Mouse (Mus musculus) frontal cortex, postnatal 25 days (tissue): Measurements from ENCODE around the gene Ckm.
A peak's percentile ranks its signal among the peaks of the same experiment; 100 is the strongest.

ENCODE experiments used
- DNase-seq, 2 experiments: peaks; one replicate each; pipeline ENCODE4 v3.0.0; 2022; ENCODE audit warnings: low spot score in 2 of 2

Ckm gene

GRCm38 (mm10) chr7:19404476-19404875, at the start of gene Ckm:
Gene Ckm, plus strand, starts transcription at chr7:19404776.
- no peak for DNase-seq

DNA sequence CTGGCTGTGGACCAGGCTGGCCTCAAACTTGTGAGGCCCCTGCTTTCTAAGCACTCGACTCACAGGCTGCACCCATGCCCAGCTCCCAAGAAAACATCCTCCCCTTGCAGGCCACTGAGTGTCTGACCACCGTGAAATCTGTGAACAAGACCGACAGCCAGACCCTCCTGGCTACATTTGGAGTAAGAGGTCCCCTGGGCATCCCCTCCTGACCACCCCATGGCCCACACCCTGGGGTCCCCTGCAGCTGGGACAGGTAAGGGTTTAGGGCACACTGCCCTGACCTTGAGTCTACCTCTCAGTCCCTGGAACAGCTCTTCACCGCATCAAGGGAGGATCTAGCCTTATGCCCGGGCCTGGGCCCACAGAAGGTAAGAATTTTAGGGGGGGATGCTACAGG, 49.6 kb upstream of the Ckm start:
- DNase-seq, result no peak

DNA sequence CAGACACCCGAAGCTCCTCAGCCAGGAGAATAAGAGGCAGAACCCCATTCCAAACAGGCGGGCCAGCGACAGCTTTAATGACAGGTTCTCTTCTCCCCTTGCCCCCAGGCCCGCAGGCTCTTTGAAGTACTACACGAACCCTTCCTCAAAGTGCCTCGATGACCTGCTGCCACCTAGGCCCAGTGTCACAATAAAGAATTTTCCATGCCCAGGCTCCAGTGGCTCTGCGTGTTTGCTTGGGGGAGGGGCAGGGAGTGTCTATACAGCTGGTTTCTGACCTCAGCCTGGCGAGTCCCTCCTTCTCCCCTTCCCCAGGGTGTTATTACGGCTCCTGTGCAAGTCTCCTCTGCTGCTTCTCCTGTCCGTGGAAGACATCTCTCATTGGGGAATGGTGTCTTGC, 48.3 kb upstream of the Ckm start:
- no peak for DNase-seq

DNA sequence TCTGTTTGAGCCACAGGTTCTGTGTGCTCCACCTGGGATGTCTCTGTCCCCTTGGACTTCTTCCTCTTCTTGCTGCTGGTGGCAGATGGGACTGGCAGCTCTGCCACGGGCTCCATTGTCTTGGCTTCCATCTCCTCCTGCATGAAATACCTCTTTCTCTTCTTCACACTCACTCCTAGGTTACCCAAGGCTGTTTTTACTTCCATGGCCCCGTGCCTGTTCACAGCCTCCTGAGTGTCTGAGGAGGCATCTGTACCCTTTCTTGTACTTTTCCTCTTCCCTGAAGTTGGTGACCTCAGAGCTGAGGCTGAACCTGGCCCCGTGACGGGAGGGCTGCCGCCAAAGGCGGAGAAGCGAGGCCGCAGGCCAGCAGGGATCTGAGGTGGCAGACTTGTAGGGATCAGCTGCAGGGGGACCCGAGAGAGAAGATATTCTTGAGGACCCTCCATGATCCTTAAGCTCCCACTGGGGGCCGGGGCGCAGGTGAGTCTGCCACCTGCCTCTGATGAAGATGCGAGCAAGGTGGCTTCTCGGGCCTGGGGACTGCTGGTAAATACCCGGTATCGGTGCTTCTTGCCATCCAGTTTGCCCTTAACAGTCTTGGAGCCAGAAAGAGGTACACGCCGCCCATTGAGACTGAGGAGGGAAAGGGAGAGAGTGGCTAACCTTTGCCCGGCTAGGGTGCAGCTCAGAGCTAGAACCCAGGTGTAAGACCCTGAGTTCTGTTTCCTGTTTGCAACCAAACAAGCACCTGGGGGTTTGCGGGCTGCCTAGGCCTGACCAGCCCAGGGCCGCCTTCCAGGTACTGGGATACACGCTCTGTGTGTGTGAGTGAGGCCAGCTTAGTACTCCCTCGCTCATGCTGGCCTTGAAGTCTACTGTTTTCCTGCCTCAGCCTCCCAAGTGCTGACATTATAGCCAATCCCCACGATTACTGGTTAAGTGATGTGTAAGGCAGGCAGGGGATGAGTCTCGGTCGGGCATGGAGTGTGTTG, 46.9 kb upstream of the Ckm start:
- no peak for DNase-seq

DNA sequence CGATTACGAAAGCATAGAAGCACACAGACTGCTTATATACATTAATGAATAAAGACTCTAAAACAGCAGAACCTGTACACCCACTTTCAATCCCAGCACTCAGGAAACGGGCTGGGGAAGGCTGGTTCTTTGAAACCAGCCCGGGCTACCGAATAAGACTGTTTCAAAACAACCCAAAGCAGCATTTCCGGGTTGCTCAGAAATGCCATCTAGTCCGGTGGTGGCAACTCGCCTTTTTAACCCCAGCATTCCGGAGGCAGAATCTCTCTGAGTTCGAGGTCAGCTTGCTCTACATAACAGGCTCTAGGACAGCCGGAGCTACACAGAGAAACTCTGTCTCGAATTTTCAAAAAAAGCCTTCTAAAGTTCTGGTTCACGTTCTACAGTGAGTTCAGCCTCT, 45.9 kb upstream of the Ckm start:
- no peak for DNase-seq

DNA sequence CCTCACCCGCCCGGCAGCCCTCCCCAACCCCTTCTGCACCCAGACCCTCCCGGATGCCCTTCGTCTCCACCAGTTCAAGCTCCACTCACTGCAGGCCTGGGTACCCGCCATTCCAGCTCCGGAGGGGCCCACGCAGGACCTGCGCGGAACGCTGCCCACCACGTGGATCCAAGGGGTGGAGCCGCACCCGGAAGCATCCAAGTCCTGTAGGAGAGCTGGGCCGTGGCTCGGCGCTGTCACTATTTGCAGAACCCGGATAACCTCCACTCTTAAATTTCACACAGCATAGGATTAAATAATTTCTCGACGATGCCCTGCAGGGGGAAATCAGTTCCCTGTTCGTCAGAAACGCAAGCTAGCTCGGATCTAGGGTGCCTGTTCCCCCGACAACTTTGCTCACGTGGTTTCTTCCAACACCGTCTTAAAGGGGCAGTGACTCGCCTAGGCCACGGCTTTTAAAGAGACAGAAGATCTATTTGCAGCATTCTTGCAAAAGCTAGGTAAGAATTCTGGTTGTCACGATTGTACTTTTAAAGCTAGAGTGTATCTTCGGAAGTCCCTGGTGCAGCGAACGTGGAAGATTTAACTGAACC, 45.2 kb upstream of the Ckm start, which contains the start of the genes Cd3eap and Ppp1r13l:
Gene Cd3eap (minus strand): TSS at position 185 of the 593 bp plus-strand sequence.
Gene Ppp1r13l (plus strand): TSS at position 451 of the 593 bp plus-strand sequence.
- DNase-seq, result peak; percentile 83 to 84

GRCm38 (mm10) chr7:19359892-19360641, 44.5 kb upstream of the Ckm start:
- DNase-seq, result peak; percentile 48 to 52

GRCm38 (mm10) chr7:19360944-19361343, 43.6 kb upstream of the Ckm start:
- DNase-seq, result peak; percentile 76 to 80

DNA sequence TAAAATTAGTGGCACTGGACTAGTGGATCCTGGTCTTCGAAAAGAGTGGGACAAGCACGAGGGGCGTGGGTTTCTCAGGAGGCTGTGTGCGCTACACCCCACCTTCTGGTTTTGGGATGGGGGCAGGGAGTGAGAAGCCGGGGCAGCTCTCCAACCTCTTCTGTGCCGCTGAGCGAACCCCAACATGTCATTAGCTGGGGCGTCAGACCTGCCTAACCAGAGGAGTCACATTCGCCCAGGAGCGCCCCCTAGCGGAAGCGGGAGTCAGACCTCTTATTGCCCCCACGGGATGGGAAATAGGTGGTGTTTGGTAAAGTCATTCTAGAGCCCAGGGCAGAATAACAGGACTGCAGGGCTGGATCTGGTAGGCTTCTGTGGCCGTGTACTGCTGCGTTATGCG, 42.9 kb upstream of the Ckm start:
- peak; percentile 39 to 60 for DNase-seq

DNA sequence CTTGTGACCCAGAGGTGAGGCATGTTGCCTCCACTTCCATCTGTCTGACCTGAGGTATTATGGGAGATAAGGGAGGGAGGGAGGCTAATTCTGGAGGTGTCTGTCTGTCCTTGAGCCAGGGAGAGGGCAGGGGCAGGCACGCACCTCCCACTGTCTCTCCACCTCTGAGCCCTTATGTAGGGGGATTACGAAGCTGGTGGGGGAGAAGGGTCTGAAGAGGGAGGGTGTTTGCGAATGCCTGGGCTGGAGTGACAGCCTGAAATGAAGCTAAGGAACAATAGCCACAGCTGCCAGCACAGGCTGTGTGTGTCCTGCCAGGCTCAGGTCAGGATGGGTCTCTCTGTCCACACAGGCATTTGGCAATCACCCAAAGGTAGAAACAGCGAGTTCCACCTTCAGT, 42.3 kb upstream of the Ckm start:
- no peak for DNase-seq

DNA sequence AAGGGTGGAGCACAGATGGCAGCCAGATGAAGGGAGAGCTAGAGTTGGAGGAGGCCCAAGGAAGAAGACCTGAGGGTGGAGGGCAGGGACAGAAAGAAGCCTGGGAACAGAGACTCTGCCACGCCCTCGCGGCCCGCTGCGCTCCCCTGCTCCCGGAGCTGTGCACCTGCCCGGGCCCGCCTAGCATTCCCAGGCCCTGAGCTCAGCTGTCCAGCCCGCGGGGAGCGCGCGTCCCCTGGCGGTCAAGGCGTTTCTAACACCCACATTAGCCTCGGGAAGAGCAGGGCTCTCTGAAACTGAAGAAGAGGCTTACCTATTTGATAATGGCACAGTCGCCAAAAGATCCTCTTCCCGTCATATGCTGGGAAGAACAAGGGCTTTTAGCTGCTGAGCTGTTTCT, 40.7 kb upstream of the Ckm start:
- DNase-seq, result peak; percentile 43 to 48

- DNase-seq, result no peak
Observed at GRCm38 (mm10) chr7:19365376-19365775, 39.2 kb upstream of the Ckm start.

GRCm38 (mm10) chr7:19368380-19368779, 36.2 kb upstream of the Ckm start:
- no peak for DNase-seq

DNA sequence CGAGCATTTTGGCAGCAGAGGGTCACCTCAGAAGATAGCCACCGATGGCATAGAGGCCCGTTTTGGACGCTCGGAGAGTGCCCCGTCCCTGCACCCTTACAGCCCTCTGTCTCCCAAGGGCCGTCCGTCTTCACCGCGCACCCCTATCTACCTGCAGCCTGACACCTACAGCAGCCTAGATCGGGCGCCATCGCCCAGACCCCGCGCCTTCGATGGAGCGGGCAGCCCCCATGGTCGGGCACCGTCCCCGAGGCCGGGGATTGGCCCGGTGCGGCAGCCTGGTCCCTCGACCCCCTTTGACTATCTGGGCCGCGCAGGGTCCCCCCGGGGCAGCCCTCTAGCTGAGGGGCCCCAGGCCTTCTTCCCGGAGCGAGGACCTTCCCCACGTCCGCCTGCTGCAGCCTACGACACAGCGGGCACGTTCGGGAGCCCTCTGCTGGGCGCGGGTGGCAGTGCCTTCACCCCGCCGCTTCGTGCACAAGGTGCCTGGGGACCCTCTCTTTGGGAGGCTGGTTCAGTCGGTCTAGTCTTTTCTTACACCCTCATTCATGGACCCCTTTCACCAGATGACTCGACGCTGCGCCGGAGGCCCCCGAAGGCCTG, 34.7 kb upstream of the Ckm start:
- peak; percentile 51 to 63 for DNase-seq

- no peak for DNase-seq
Observed at GRCm38 (mm10) chr7:19373367-19373766, 31.2 kb upstream of the Ckm start.

DNA sequence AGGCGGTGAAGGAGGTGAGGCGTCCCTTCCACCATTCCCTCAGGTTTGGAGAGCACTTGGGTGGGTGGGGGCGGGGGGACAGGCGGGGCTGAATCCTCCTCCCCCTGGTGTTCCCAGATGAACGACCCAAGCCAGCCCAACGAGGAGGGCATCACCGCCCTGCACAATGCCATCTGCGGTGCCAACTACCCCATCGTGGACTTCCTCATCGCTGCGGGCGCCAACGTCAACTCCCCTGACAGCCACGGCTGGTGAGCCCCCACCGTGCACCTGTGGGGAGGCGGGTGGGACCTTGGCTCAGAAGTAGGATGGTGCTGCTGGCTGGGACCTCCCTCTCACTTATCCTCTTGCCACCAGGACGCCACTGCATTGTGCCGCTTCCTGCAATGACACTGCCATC, 29.2 kb upstream of the Ckm start:
- DNase-seq, result no peak

GRCm38 (mm10) chr7:19376019-19376418, 28.6 kb upstream of the Ckm start:
- DNase-seq, result no peak

- no peak for DNase-seq
Observed at GRCm38 (mm10) chr7:19378049-19378448, 26.5 kb upstream of the Ckm start.

DNA sequence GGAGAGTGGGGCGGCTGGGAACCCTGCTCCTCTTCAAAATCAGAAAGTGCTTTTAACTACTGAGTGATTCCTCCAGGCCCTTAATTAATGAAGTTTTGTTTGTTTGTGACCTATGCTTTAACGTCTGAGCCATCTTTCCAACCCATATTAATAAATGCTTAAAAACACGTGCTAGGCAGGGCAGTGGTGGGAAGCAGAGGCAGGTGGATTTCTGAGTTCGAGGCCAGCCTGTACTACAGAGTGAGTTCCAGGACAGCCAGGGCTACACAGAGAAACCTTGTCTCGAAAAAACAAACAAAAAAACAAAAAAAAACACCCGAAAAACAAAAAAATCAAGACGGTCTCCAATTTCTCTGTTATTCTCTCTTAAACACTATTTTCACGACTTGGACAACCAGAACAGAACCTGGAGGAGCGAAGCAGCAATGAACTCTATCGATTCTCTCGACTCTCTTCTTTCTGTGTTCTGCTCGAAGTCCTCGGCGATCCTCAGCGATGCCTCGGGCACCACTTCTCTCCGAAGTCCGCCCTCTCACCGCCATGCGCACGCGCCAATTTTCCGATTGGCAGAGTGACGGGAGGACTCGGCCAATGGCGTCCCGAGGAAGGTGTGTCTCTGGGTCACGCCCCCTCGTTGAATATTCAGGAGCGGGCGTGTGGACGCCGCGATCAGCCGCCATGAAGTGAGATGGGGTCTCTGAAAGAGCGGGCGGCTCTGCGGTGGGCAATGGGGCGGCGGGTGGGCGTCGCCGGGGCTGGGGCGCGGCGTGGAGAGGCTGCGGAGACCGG, 23.0 kb upstream of the Ckm start, which contains the start of gene Ercc2:
Gene Ercc2 (plus strand): TSS at position 634 of the 789 bp plus-strand sequence.
- DNase-seq, result peak; percentile 92 to 98

GRCm38 (mm10) chr7:19382166-19382541, 22.4 kb upstream of the Ckm start:
- DNase-seq, result no peak

DNA sequence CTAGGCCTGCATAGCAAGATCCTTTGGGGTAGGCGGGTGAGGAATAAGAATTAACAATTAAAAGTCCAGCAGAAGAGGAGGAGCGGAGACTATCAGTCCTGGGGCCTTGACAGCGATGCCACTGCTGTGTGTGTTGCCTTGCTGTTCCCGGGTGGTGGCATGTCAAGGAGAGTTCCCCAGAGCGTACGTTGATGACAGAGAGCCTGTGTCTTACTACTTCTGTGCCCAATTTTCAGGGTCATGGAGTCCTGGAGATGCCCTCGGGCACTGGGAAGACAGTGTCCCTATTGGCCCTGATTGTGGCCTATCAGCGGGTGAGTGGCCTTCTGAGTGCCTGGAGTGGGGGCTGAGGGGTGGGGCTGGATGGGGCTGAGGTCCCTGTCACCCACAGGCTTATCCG, 20.9 kb upstream of the Ckm start:
- DNase-seq, result no peak
